Mouse (Mus musculus): Measurements from ENCODE around the gene Mmaa.

GRCm38 (mm10) chr8:79329182-79329581 lies 34.4 kb upstream of the Mmaa start:
- TF ChIP-seq CTCF (IDR thresholded peaks at IDR 0.05; ENCODE audit: low read depth) (no peak), EP300 (optimal IDR thresholded peaks at IDR 0.05) (no peak)
